Mouse (Mus musculus) kidney, embryonic 16.5 days (tissue): ENCODE measurements around the gene Scrt2. TPM values are rescaled to one million over a fixed set of nuclear protein-coding genes. Genes with fewer than 3 reads are reported as not detected.

Experiments used
- ATAC-seq: fragments of 200-750 bp; cut with Nextera tagmentation; 2 replicates; pipeline ENCODE4 v1.8.0; 2017; ENCODE audit warnings: moderate TSS enrichment; ENCODE audit not compliant: low FRiP score, low TSS enrichment
- H3K27ac ChIP-seq: fragments of 300-500 bp; sonication (generic); 2 replicates; pipeline ENCODE4 v1.5.1; 2014; ENCODE audit warnings: low read length
- H3K27me3 ChIP-seq: fragments of 300-500 bp; sonication (generic); 2 replicates; pipeline ENCODE4 v1.6.1; 2014; ENCODE audit warnings: low read length, control low read depth, mixed read lengths; ENCODE audit not compliant: insufficient read depth
- H3K36me3 ChIP-seq: fragments of 300-500 bp; sonication (generic); 2 replicates; pipeline ENCODE4 v1.6.1; 2014; ENCODE audit warnings: low read length, control low read depth, mixed read lengths; ENCODE audit not compliant: insufficient read depth
- H3K4me1 ChIP-seq: fragments of 300-500 bp; sonication (generic); 2 replicates; pipeline ENCODE4 v1.6.1; 2014; ENCODE audit warnings: low read length, control low read depth, mixed read lengths; ENCODE audit not compliant: insufficient read depth
- H3K4me2 ChIP-seq: fragments of 300-500 bp; sonication (generic); replicated peaks from 2 replicates; pipeline ENCODE4 v1.6.1; 2014; ENCODE audit warnings: low read depth, low read length
- H3K4me3 ChIP-seq: fragments of 300-500 bp; sonication (generic); 2 replicates; pipeline ENCODE4 v1.5.1; 2014; ENCODE audit warnings: mild to moderate bottlenecking, low read length
- H3K9ac ChIP-seq: fragments of 300-500 bp; sonication (generic); replicated peaks from 2 replicates; pipeline ENCODE4 v1.6.1; 2014; ENCODE audit warnings: low read length
- H3K9me3 ChIP-seq: fragments of 300-500 bp; sonication (generic); 2 replicates; pipeline ENCODE4 v1.6.1; 2016; ENCODE audit warnings: low read length, control low read depth
- WGBS: fragments of 180-500 bp; shearing (Covaris S2); extraction: QIAGEN DNeasy Blood & Tissue Kit; methylation state at CpG from one replicate; pipeline ENCODE4 v1.1.7; 2014; 5-methylcytosine and 5-hydroxymethylcytosine counted together
- polyA plus RNA-seq: library from polyadenylated mRNA; unstranded; fragments of >200 nt; fragmentation: Nextera tagmentation; extraction: Ambion mirVana; gene quantifications from 2 replicates; pipeline ENCODE4 v1.2.1, GENCODE M21; 2015

Scrt2 gene
- polyA plus RNA-seq, 1 experiment from 2014 or later: not detected

DNA sequence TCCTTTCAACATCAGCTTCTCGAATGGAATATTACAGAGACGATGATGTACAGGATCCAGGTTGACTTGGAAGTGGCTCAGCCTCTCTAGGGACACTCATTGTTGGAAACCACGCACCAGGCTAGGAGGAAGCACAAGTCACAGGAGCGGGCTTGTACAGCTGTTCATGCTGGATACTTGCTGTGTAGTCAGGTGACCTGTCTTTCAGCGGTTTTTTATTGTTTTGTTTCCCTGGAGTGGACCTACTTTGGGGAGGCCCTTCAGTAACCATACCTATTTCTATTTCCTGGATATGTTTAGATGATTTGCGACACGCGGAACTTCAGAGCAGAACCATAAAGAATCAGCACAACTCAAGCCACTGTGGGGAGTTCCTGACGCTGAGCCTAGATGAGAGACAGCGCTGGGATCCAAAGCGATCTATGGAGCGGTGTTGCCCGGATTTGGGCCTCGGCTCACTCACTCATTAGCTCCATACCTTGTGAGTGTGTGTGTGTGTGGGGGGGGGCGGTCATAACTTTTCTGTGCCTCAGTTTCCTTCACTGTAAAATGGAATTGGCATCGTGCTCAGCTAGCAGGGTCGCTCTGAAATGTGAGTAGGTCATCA, 23.5 kb downstream of the Scrt2 start:
- ATAC-seq: peak; percentile 34
- peaks cover 11% of the 10 kb centered on the region for H3K4me1 ChIP-seq
- no peak overlapping the region for H3K27ac ChIP-seq
- H3K9me3 ChIP-seq: no peaks in the 10 kb centered on the region
- 14% methylated on average over 17 of the region's 17 CpGs for WGBS
- H3K4me2 ChIP-seq: peak overlapping the region; percentile 89
- H3K9ac ChIP-seq: peak overlapping the region; percentile 82
- H3K27me3 ChIP-seq: peaks cover 6% of the 10 kb centered on the region; the same call in 1 of the 2 replicates
- H3K4me3 ChIP-seq: peak overlapping the region; percentile 62
- no peaks in the 10 kb centered on the region; the same call in 1 of the 2 replicates for H3K36me3 ChIP-seq

DNA sequence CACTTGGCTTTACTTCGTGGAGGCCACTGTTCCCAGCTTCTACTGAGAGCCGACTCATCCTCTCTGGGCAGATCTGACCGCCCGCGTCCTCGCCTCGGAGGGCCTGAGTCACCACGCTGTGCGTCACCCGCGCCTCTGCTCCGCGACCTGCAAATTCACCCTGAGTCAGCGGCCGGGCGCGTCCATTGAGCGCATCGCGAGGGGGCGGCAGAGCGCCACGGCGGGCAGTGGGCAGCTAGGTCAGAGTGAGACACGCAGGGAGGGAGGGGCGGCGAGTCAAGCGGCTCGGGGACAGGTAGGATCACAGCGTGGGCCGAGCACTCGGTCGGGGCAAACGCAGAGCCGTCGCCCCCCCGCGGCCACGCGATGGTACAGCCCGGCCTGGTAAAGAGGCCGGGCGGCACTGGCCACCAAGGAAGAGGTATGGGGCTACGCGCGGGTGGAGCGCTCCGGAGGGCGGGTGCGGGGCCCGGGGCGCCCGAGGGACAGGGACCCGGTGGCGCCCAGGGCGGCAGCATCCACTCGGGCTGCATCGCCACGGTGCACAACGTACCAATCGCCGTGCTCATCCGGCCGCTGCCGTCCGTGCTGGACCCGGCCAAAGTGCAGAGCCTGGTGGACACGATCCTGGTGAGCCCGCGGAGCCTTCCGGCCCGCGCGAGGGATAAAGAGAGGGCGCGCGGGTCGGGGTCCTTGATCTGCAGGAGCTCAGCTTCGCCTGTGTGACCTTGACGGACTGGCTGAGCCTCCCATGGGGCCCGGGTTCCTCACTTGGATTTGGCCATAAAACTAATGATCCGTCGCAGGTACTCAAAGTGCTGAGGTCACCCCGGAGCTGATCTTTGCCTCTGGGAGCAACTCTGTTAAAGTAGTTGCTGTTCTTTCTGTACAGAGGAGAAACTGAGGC, 24.2 kb downstream of the Scrt2 start, which contains the start of gene Srxn1:
Gene Srxn1 (plus strand): TSS at position 199 of the 907 bp plus-strand sequence.
- Histone ChIP-seq H3K4me1 (peaks cover 11% of the 10 kb centered on the region), H3K4me3 (peak within 1 kb of the TSS; percentile 62), H3K27ac (peak within 1 kb of the TSS; percentile 73), H3K4me2 (peak within 1 kb of the TSS; percentile 89), H3K36me3 (no peaks in the 10 kb centered on the region; the same call in 1 of the 2 replicates), H3K9ac (peak within 1 kb of the TSS; percentile 82), H3K27me3 (peaks cover 3% of the 10 kb centered on the region; the same call in 1 of the 2 replicates), H3K9me3 (no peaks in the 10 kb centered on the region)
- ATAC-seq: peak; percentile 92
- WGBS: under 1% methylated on average over 72 of the region's 84 CpGs

DNA sequence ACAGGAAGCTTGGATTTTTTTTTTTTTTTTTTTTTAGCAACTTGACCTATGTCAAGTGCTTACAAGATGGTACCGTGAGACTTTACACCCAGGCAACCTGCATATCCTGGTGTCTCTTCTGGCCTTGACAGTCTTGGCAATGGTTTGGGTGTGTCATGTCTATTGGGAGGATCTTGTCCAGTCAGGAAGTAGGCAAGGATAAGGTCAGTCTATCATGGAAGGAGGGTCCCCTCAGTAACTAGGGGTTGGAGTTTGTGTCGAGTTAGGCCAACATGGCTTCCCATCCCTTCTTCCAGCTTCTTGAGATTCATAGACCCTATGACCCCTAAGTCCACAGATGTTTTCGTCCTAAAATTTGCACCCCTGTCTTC, 24.9 kb downstream of the Scrt2 start:
- H3K9me3 ChIP-seq: no peaks in the 10 kb centered on the region
- no peaks in the 10 kb centered on the region; the same call in 1 of the 2 replicates for H3K36me3 ChIP-seq
- ATAC-seq: no peak
- 58% methylated on average over 3 of the region's 3 CpGs for WGBS
- peaks cover 3% of the 10 kb centered on the region; the same call in 1 of the 2 replicates for H3K27me3 ChIP-seq
- H3K4me3 ChIP-seq: peak overlapping the region; percentile 62
- H3K27ac ChIP-seq: no peak overlapping the region
- H3K4me1 ChIP-seq: peaks cover 11% of the 10 kb centered on the region
- no peak overlapping the region for H3K9ac ChIP-seq
- H3K4me2 ChIP-seq: peak overlapping the region; percentile 89

DNA sequence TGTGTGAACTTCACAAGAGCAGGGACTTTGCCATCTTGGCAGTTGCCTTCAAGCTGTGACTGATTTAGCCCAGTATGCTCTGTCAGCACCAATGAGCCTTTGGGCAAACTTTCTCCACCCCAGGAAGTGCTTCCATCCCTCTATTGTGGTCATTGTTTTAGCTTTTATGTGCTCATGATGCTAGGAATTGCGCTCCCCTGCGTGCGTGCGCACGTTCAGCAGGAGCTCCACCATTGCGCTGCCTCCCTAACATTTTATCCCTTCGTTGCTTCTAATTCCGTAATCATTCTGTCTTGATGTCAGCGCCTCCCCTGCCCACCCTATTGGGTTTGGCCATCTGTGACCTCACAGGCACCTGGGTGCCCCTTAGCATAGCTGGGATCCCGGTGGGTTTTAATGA, 25.3 kb downstream of the Scrt2 start:
- H3K4me2 ChIP-seq: no peak overlapping the region
- no peak overlapping the region; the same call in 1 of the 2 replicates for H3K4me3 ChIP-seq

DNA sequence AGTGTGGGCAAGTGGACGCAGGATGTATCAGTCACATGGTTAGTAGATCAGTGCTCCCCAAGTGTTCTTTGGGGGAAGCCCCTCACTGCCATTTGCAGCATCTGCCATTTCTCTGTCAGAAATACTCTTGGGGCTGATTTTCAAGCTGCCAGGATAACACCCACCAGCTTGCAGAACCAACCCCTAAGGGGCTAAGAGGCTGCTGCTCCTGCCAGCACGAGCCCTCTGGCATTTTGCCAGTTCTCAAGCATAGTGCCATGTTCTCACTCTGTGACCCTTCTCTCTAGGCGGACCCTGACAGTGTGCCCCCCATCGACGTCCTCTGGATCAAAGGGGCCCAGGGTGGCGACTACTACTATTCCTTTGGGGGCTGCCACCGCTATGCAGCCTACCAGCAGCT, 27.4 kb downstream of the Scrt2 start:
- 75% methylated on average over 7 of the region's 7 CpGs for WGBS

More for the DNA sequence above, 25.3 kb downstream of the Scrt2 start:
- 87% methylated on average over 10 of the region's 10 CpGs for WGBS
- H3K9me3 ChIP-seq: no peaks in the 10 kb centered on the region
- H3K4me1 ChIP-seq: peaks cover 11% of the 10 kb centered on the region
- no peaks in the 10 kb centered on the region; the same call in 1 of the 2 replicates for H3K36me3 ChIP-seq
- ATAC-seq: no peak
- peaks cover 3% of the 10 kb centered on the region; the same call in 1 of the 2 replicates for H3K27me3 ChIP-seq
- H3K27ac ChIP-seq: no peak overlapping the region
- H3K9ac ChIP-seq: no peak overlapping the region

DNA sequence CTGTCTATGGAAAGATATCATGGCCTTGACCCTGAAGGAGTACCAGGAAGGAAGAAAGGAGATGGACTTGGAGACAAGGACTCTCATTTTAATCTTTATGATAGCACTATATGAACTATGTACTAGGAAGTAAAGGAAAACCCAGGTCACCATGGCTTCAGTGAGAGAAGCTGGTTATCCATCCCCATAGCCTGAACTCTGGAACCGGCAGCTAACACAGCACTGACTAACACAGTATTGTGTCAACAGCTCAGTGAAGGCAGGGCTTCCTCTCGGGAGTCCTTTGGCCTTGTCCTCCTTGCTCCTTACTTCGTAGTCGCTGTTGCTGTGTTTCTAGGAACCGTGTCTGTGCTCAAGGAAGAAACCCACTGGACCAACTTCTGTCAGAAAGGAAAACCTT, 28.1 kb downstream of the Scrt2 start:
- H3K27ac ChIP-seq: no peak overlapping the region
- no peak overlapping the region for H3K9ac ChIP-seq
- 80% methylated on average over 5 of the region's 5 CpGs for WGBS
- no peak for ATAC-seq
- H3K4me2 ChIP-seq: no peak overlapping the region
- H3K4me3 ChIP-seq: no peak overlapping the region
- no peaks in the 10 kb centered on the region for H3K9me3 ChIP-seq
- H3K27me3 ChIP-seq: no peaks in the 10 kb centered on the region
- H3K36me3 ChIP-seq: no peaks in the 10 kb centered on the region; the same call in 1 of the 2 replicates
- peaks cover 11% of the 10 kb centered on the region for H3K4me1 ChIP-seq

More for the DNA sequence above, 27.4 kb downstream of the Scrt2 start:
- no peak for ATAC-seq
- Histone ChIP-seq H3K27me3 (no peaks in the 10 kb centered on the region), H3K4me2 (no peak overlapping the region), H3K36me3 (no peaks in the 10 kb centered on the region; the same call in 1 of the 2 replicates), H3K4me1 (peaks cover 11% of the 10 kb centered on the region), H3K9ac (no peak overlapping the region), H3K9me3 (no peaks in the 10 kb centered on the region), H3K27ac (no peak overlapping the region), H3K4me3 (no peak overlapping the region)

DNA sequence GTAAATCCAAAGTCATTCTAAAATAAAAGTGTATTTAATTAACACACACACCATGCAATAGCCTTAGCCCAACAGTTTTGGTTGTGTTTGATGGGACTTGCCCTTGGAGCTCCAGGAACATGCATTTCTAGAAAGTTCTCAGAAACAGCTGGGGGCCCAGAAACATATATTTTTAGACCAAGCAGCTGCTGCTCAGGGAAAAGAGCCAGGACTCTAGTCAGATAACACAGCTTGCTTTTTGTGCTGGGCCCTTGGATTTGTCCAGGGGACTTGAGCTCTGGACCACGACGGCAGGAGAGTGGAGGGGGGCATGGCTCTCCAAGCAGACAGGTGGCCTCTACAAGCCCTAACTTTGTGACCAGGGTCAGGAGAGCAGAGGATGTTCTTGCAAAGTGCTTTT, 30.0 kb downstream of the Scrt2 start:
- Histone ChIP-seq H3K9me3 (no peaks in the 10 kb centered on the region), H3K27ac (no peak overlapping the region), H3K9ac (no peak overlapping the region), H3K36me3 (no peaks in the 10 kb centered on the region; the same call in 1 of the 2 replicates), H3K4me2 (no peak overlapping the region), H3K4me3 (no peak overlapping the region), H3K4me1 (peaks cover 10% of the 10 kb centered on the region), H3K27me3 (peaks cover 12% of the 10 kb centered on the region)
- ATAC-seq: no peak
- WGBS: 51% methylated on average over 2 of the region's 2 CpGs

DNA sequence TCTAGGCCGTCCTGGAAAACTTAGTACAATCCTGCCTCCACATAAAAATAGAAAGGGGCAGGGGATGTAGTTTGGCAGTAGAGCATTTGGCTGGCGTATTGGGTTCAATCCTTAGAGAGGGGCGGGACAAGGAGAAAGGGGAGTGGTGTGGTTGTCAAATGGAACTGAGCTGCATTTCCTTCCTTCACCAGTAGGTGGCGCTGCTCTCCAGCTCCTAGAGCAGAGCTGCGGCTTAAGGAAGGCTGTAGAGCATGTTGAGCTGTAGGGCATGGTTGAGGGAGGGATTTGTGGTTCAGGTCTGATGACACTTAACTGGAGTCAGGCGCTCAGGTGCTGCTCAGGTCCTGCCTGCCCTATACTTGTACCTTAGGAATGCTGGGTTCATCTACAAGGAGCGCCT, 30.6 kb downstream of the Scrt2 start:
- no peak overlapping the region for H3K4me3 ChIP-seq
- 9% methylated on average over 7 of the region's 7 CpGs for WGBS
- peaks cover 12% of the 10 kb centered on the region for H3K27me3 ChIP-seq
- H3K9ac ChIP-seq: no peak overlapping the region
- no peak overlapping the region for H3K4me2 ChIP-seq
- peak; percentile 87 for ATAC-seq
- H3K9me3 ChIP-seq: no peaks in the 10 kb centered on the region
- H3K36me3 ChIP-seq: no peaks in the 10 kb centered on the region; the same call in 1 of the 2 replicates
- peaks cover 10% of the 10 kb centered on the region for H3K4me1 ChIP-seq
- no peak overlapping the region for H3K27ac ChIP-seq

DNA sequence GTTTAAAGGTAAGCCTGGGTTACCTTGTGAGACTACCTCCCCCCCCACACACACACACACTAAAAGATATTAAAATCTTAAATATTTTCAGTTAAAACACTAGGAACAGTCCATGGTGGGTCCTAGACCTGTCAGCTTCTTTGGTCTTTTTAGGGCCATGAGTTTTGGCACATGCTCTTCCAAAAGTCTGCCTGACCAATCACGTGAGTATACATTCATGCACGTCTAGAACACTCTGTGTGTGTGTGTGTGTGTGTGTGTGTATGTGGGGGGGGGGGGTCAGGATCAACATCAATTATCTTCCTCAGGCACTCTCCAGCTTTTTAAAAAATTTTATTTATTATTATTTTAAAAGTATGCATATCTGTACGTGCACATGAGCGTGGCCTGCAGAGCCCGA, 31.2 kb downstream of the Scrt2 start:
- Histone ChIP-seq H3K27ac (no peak overlapping the region), H3K27me3 (peaks cover 12% of the 10 kb centered on the region), H3K4me3 (no peak overlapping the region), H3K9me3 (no peaks in the 10 kb centered on the region), H3K9ac (no peak overlapping the region), H3K36me3 (no peaks in the 10 kb centered on the region; the same call in 1 of the 2 replicates), H3K4me2 (no peak overlapping the region), H3K4me1 (peaks cover 10% of the 10 kb centered on the region)
- WGBS: 94% methylated on average over 5 of the region's 5 CpGs
- 0 out of 2 replicates have a peak, but pooled peaks have one; percentile 2 for ATAC-seq
